Mouse (Mus musculus): ENCODE measurements around the gene Unc5c. TPM values are rescaled to one million over a fixed set of nuclear protein-coding genes. Genes with fewer than 3 reads are reported as not detected.

Gene Unc5c
- polyA plus RNA-seq, 1 experiment from 2014 or later, result 15.9 TPM

DNA sequence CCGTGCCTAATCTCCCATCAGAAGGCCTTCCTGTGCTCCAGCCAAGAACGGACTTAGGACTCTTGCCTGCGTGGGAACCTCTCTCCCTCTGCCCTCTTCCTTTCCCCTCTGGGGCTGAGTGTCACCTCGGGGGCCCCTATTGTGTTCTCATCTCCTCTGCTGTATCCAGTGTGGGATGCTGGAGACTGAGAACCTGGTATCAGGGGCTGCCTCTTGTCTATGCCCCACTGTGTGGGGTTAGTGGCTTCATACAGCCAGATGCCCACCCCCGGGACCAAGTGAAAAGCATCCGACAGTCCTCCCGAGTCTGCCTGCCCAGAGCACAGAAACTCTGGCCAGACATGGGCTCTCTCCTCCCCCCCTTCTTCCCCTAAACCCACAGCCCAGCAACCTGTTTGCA is 287.2 kb downstream of the Unc5c start:
- WGBS, result 81% methylated on average over 7 of the region's 7 CpGs
- no peak overlapping the region for H3K4me2 ChIP-seq (replicated peaks; ENCODE audit: low read depth, low read length)
- no peak overlapping the region for H3K4me3 ChIP-seq (ENCODE audit: low read depth, low read length)
- H3K27me3 ChIP-seq (ENCODE audit: control insufficient read depth, insufficient read depth, low read length), result no peaks in the 10 kb centered on the region
- H3K36me3 ChIP-seq (ENCODE audit: control insufficient read depth, insufficient read depth, low read length), result no peaks in the 10 kb centered on the region
- no peak overlapping the region for H3K27ac ChIP-seq (ENCODE audit: low read length)
- H3K9me3 ChIP-seq (ENCODE audit: control insufficient read depth, low read depth, low read length), result no peaks in the 10 kb centered on the region
- H3K4me1 ChIP-seq (ENCODE audit: control insufficient read depth, insufficient read depth, low read length), result no peaks in the 10 kb centered on the region
- ATAC-seq (ENCODE audit: insufficient number of reproducible peaks, insufficient read depth, low FRiP score, low read depth), result no peak
- H3K9ac ChIP-seq (replicated peaks; ENCODE audit: low read depth, low read length), result no peak overlapping the region

DNA sequence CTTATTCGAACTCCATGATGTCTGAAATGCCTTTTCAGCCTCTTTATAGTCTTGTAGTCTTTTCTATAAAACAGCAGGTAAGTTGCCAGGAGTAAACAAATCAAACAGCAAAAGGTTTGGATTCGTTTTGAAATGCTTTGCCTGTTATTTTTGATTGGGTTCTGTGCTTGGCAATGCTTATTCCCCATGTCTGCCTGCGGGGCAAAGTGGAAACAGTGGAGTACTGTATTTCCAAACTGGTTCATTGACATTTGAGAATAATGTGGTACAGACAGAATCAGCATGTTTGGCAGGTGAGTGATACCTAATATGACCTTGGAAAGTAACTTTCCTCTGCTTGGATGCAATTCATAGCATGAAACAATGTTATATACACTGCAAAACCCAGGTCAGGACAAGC is 292.2 kb downstream of the Unc5c start:
- 77% methylated on average over 3 of the region's 3 CpGs for WGBS
- H3K27ac ChIP-seq (ENCODE audit: low read length), result no peak overlapping the region
- no peaks in the 10 kb centered on the region for H3K4me1 ChIP-seq (ENCODE audit: control insufficient read depth, insufficient read depth, low read length)
- H3K4me2 ChIP-seq (replicated peaks; ENCODE audit: low read depth, low read length), result no peak overlapping the region
- H3K4me3 ChIP-seq (ENCODE audit: low read depth, low read length), result no peak overlapping the region
- no peaks in the 10 kb centered on the region for H3K36me3 ChIP-seq (ENCODE audit: control insufficient read depth, insufficient read depth, low read length)
- H3K9ac ChIP-seq (replicated peaks; ENCODE audit: low read depth, low read length), result no peak overlapping the region
- no peaks in the 10 kb centered on the region for H3K9me3 ChIP-seq (ENCODE audit: control insufficient read depth, low read depth, low read length)
- no peak for ATAC-seq (ENCODE audit: insufficient number of reproducible peaks, insufficient read depth, low FRiP score, low read depth)
- H3K27me3 ChIP-seq (ENCODE audit: control insufficient read depth, insufficient read depth, low read length), result no peaks in the 10 kb centered on the region

DNA sequence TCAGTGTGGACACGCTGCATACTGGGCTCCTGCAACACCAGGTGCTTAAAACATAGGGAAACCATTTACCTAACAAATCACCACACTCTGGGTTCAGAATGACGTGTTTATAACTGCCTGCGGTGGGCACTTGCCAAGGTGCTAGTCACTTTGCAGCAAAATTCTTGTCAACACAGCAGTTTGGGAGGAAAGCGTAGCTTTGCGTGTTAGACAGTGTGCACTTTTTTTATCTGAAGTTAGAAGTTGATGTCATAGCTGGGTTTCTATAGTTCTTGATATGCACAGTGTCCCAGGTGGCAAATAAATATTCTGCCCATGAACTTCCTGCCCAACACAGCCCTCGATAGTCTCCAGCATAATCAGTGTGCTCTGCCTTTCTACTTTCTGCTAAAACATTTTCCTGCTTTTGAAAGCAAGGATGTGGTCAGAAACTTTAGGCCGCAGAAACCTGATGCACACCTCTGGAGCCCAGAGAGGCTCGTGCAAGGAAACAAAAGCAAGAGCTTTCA is 313.4 kb downstream of the Unc5c start:
- H3K27ac ChIP-seq (ENCODE audit: low read length), result no peak overlapping the region
- no peak for ATAC-seq (ENCODE audit: insufficient number of reproducible peaks, insufficient read depth, low FRiP score, low read depth)
- H3K4me3 ChIP-seq (ENCODE audit: low read depth, low read length), result no peak overlapping the region
- no peaks in the 10 kb centered on the region for H3K36me3 ChIP-seq (ENCODE audit: control insufficient read depth, insufficient read depth, low read length)
- H3K9ac ChIP-seq (replicated peaks; ENCODE audit: low read depth, low read length), result no peak overlapping the region
- no peaks in the 10 kb centered on the region for H3K4me1 ChIP-seq (ENCODE audit: control insufficient read depth, insufficient read depth, low read length)
- WGBS, result 50% methylated on average over 8 of the region's 8 CpGs
- H3K9me3 ChIP-seq (ENCODE audit: control insufficient read depth, low read depth, low read length), result no peaks in the 10 kb centered on the region
- no peaks in the 10 kb centered on the region for H3K27me3 ChIP-seq (ENCODE audit: control insufficient read depth, insufficient read depth, low read length)
- no peak overlapping the region for H3K4me2 ChIP-seq (replicated peaks; ENCODE audit: low read depth, low read length)

DNA sequence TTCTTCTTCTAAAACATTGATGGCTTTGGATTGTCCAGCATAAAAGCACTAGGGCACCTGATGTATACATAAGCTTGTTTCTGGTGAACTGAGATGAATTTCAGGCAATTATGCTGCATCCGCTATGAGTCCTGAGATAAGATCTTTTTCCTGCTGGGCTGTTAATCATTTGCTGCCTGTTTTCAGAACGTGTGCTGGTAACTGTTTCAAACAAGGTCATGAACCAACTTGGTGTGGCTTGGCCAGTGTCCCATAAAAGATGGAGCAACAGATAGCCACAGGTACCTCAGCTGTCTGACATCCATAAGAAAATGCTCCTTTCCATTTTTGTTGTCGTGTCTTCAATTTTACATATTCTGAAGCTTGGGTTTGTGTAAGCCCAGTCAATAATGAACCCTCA is 314.2 kb downstream of the Unc5c start:
- H3K9ac ChIP-seq (replicated peaks; ENCODE audit: low read depth, low read length), result no peak overlapping the region
- no peak for ATAC-seq (ENCODE audit: insufficient number of reproducible peaks, insufficient read depth, low FRiP score, low read depth)
- H3K36me3 ChIP-seq (ENCODE audit: control insufficient read depth, insufficient read depth, low read length), result no peaks in the 10 kb centered on the region
- H3K27ac ChIP-seq (ENCODE audit: low read length), result no peak overlapping the region
- no peak overlapping the region for H3K4me3 ChIP-seq (ENCODE audit: low read depth, low read length)
- H3K9me3 ChIP-seq (ENCODE audit: control insufficient read depth, low read depth, low read length), result no peaks in the 10 kb centered on the region
- 30% methylated on average over 3 of the region's 3 CpGs for WGBS
- H3K27me3 ChIP-seq (ENCODE audit: control insufficient read depth, insufficient read depth, low read length), result no peaks in the 10 kb centered on the region
- no peak overlapping the region for H3K4me2 ChIP-seq (replicated peaks; ENCODE audit: low read depth, low read length)
- H3K4me1 ChIP-seq (ENCODE audit: control insufficient read depth, insufficient read depth, low read length), result no peaks in the 10 kb centered on the region

DNA sequence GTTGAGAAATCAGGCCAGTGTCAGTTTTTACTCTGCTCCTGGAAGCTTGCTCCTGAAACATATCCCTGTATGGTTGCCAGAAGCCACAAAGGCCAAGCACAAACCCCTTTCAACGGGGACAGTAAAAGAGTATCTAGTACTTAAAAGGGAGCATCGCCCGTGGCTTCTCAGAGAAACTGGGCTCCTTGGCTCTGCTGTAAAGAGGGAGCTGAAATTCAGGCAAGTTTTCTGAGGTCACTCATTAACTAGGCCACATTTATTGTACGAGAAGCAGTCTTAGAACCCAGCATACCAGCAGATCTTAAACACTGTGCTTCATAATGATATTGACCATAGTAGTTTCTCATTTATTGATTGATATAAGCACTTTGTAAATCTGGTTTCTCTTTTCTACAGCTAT is 317.5 kb downstream of the Unc5c start:
- H3K4me1 ChIP-seq (ENCODE audit: control insufficient read depth, insufficient read depth, low read length), result no peaks in the 10 kb centered on the region
- ATAC-seq (ENCODE audit: insufficient number of reproducible peaks, insufficient read depth, low FRiP score, low read depth), result no peak

DNA sequence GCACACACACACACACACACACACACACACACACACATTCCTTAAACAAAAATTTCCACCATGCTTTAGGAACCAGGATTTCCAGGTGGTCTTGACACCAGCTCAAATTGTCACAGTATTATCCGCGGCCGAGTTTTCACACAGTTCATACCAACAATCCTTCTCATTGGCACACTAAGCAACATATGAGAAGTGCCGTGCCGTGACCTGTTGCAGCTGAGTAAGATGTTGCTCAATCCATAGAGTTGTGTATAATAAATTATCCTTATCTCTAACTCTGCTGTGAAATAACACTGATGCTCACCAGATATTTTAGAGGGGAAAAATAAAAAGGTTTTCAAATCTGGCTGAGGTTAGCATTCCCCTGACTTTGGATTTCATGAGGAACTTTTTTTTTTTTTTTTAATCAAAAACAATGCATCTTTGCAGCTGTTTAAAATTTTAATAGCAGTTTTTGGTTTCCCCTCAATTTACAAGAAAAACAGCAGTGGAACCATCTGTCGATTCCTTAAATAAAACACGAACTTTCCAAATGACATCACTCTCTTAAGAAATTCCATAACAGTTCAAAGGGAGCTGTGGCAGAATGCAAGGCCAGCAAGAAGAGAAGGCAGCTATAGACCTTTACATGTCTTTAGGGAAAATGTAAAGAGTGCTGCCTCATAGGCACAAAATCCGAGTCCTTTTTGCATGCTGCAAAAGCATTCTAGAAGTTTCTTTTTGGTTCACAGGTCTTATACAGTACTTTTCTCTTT is 326.2 kb downstream of the Unc5c start:
- Histone ChIP-seq H3K36me3 (ENCODE audit: control insufficient read depth, insufficient read depth, low read length) (no peaks in the 10 kb centered on the region), H3K27ac (ENCODE audit: low read length) (no peak overlapping the region), H3K9ac (replicated peaks; ENCODE audit: low read depth, low read length) (no peak overlapping the region), H3K4me3 (ENCODE audit: low read depth, low read length) (no peak overlapping the region), H3K4me2 (replicated peaks; ENCODE audit: low read depth, low read length) (no peak overlapping the region), H3K27me3 (ENCODE audit: control insufficient read depth, insufficient read depth, low read length) (no peaks in the 10 kb centered on the region), H3K4me1 (ENCODE audit: control insufficient read depth, insufficient read depth, low read length) (no peaks in the 10 kb centered on the region), H3K9me3 (ENCODE audit: control insufficient read depth, low read depth, low read length) (no peaks in the 10 kb centered on the region)
- no peak for ATAC-seq (ENCODE audit: insufficient number of reproducible peaks, insufficient read depth, low FRiP score, low read depth)
- 50% methylated on average over 8 of the region's 8 CpGs for WGBS

More for the DNA sequence above, 317.5 kb downstream of the Unc5c start:
- Histone ChIP-seq H3K27me3 (ENCODE audit: control insufficient read depth, insufficient read depth, low read length) (no peaks in the 10 kb centered on the region), H3K4me3 (ENCODE audit: low read depth, low read length) (no peak overlapping the region), H3K9me3 (ENCODE audit: control insufficient read depth, low read depth, low read length) (no peaks in the 10 kb centered on the region), H3K4me2 (replicated peaks; ENCODE audit: low read depth, low read length) (no peak overlapping the region), H3K36me3 (ENCODE audit: control insufficient read depth, insufficient read depth, low read length) (no peaks in the 10 kb centered on the region), H3K9ac (replicated peaks; ENCODE audit: low read depth, low read length) (no peak overlapping the region), H3K27ac (ENCODE audit: low read length) (no peak overlapping the region)
- WGBS, result 75% methylated on average over 4 of the region's 4 CpGs

DNA sequence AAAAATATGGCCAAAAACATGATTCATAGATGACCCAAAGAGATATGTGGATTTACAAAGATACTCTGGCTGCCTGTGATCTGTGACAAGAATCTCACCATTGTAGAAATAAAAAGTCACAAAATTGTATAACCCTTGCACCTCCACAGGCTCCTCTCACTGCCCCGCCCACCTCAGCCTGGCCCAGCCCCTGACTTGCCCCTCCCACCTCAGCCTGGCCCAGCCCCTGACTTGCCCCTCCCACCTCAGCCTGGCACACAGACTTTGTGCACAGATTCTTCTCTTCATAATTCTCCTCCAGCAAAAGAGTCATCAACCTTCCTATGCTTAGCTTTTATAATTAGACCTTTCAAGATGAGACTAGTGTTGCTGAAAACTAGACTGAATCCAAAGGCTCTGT is 327.1 kb downstream of the Unc5c start:
- no peak overlapping the region for H3K27ac ChIP-seq (ENCODE audit: low read length)
- no peaks in the 10 kb centered on the region for H3K36me3 ChIP-seq (ENCODE audit: control insufficient read depth, insufficient read depth, low read length)
- H3K9me3 ChIP-seq (ENCODE audit: control insufficient read depth, low read depth, low read length), result no peaks in the 10 kb centered on the region
- no peak overlapping the region for H3K4me3 ChIP-seq (ENCODE audit: low read depth, low read length)
- H3K9ac ChIP-seq (replicated peaks; ENCODE audit: low read depth, low read length), result no peak overlapping the region
- no peaks in the 10 kb centered on the region for H3K4me1 ChIP-seq (ENCODE audit: control insufficient read depth, insufficient read depth, low read length)
- no peak overlapping the region for H3K4me2 ChIP-seq (replicated peaks; ENCODE audit: low read depth, low read length)
- ATAC-seq (ENCODE audit: insufficient number of reproducible peaks, insufficient read depth, low FRiP score, low read depth), result no peak
- 81% methylated on average over 1 of the region's 1 CpGs for WGBS
- no peaks in the 10 kb centered on the region for H3K27me3 ChIP-seq (ENCODE audit: control insufficient read depth, insufficient read depth, low read length)

DNA sequence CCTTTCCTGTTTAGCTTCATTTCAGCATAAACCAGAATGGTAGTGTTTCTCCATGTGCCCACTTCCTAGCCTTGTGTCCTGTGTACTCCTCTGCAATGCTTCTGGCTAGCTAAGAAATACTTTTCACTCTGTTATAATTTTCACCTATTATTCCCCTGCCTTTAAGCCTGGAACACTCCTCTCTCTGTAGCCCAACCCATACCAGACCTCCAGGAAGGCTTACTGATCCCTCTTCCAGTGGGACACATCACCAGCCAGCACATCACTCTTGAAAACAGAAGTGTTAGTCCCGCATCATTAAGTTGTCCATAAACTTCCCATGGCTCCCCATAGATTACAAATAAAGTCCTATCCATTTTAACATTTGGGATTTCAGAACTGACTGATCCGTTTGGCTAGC is 328.7 kb downstream of the Unc5c start:
- no peak overlapping the region for H3K4me2 ChIP-seq (replicated peaks; ENCODE audit: low read depth, low read length)
- H3K27me3 ChIP-seq (ENCODE audit: control insufficient read depth, insufficient read depth, low read length), result no peaks in the 10 kb centered on the region
- H3K36me3 ChIP-seq (ENCODE audit: control insufficient read depth, insufficient read depth, low read length), result no peaks in the 10 kb centered on the region
- WGBS, result 87% methylated on average over 2 of the region's 2 CpGs
- H3K27ac ChIP-seq (ENCODE audit: low read length), result no peak overlapping the region
- no peak overlapping the region for H3K4me3 ChIP-seq (ENCODE audit: low read depth, low read length)
- no peaks in the 10 kb centered on the region for H3K4me1 ChIP-seq (ENCODE audit: control insufficient read depth, insufficient read depth, low read length)
- no peak for ATAC-seq (ENCODE audit: insufficient number of reproducible peaks, insufficient read depth, low FRiP score, low read depth)
- no peak overlapping the region for H3K9ac ChIP-seq (replicated peaks; ENCODE audit: low read depth, low read length)
- no peaks in the 10 kb centered on the region for H3K9me3 ChIP-seq (ENCODE audit: control insufficient read depth, low read depth, low read length)

DNA sequence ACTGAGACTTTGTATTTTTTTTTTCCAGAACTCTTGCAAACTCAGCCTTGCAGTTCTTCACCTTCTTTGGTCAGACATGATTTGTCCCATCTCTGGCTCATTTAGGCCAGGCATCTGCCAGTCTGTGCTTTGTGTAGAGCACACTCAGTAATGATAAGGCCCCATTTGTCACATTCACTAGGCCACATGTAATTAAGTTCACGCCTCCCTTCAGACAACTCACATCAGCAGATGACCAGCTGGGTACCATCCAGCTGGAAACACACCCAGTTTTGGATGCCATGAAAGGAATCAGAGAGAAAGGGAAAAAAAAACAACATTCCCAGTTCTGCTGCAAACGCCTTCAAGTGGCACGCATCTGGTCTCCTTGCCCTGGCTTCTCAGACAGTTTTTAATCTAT is 329.4 kb downstream of the Unc5c start:
- Histone ChIP-seq H3K9ac (replicated peaks; ENCODE audit: low read depth, low read length) (no peak overlapping the region), H3K4me1 (ENCODE audit: control insufficient read depth, insufficient read depth, low read length) (no peaks in the 10 kb centered on the region), H3K27ac (ENCODE audit: low read length) (no peak overlapping the region), H3K4me2 (replicated peaks; ENCODE audit: low read depth, low read length) (no peak overlapping the region), H3K27me3 (ENCODE audit: control insufficient read depth, insufficient read depth, low read length) (no peaks in the 10 kb centered on the region), H3K36me3 (ENCODE audit: control insufficient read depth, insufficient read depth, low read length) (no peaks in the 10 kb centered on the region), H3K9me3 (ENCODE audit: control insufficient read depth, low read depth, low read length) (no peaks in the 10 kb centered on the region), H3K4me3 (ENCODE audit: low read depth, low read length) (no peak overlapping the region)
- ATAC-seq (ENCODE audit: insufficient number of reproducible peaks, insufficient read depth, low FRiP score, low read depth), result no peak
- WGBS, result 80% methylated on average over 3 of the region's 3 CpGs

Data from stomach, embryonic 14.5 days (tissue).